Mouse (Mus musculus): ENCODE results near the gene Tsc22d3.

DNA sequence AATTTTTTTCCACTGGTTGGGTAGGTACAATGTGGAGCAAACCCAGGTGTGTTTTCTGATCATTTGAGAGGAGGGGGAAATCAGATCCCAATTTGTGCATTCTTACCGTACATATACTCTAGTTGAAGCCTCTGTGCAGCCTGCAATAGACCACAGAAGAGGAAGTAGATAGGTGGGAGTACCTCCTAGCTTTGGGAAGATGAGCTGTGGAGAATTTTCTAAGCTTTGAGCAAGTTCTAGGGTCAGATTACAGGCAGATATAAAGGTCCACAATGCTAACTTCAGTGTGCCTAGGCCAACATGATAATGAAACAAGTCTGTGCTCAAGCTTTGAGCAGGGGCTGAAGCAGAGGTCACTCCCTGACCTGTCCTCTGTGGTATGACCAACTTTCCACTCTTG, 30.9 kb downstream of the Tsc22d3 start:
- no peak for TF ChIP-seq GABPA (IDR thresholded peaks at IDR 0.05; ENCODE audit: insufficient replicate concordance, low read depth, low read length)
- no peak for TF ChIP-seq RAD21 (IDR thresholded peaks at IDR 0.05; ENCODE audit: low read depth, low read length)
- no peak for TF ChIP-seq CTCF (conservative IDR thresholded peaks at IDR 0.05 in 1 of 2, IDR thresholded peaks at IDR 0.05 in 1 of 2; ENCODE audit: low read depth in 2 of 2, low read length in 2 of 2)
- TF ChIP-seq NELFE (IDR thresholded peaks at IDR 0.05; ENCODE audit: low read depth, low read length), result no peak
- no peak for TF ChIP-seq TBP (conservative IDR thresholded peaks at IDR 0.05; ENCODE audit: low read depth, low read length)
- TF ChIP-seq MAFK (IDR thresholded peaks at IDR 0.05; ENCODE audit: insufficient replicate concordance, low read length), result no peak
- TF ChIP-seq EP300 (IDR thresholded peaks at IDR 0.05; ENCODE audit: low read length), result no peak
- TF ChIP-seq POLR2A (IDR thresholded peaks at IDR 0.05; ENCODE audit: low read depth, low read length), result no peak
- TF ChIP-seq MYC (IDR thresholded peaks at IDR 0.05; ENCODE audit: low read depth, low read length), result no peak
- no peak for TF ChIP-seq SIN3A (IDR thresholded peaks at IDR 0.05; ENCODE audit: low read length)
- no peak for TF ChIP-seq MAX (IDR thresholded peaks at IDR 0.05; ENCODE audit: low read length)
- TF ChIP-seq ZC3H11A (IDR thresholded peaks at IDR 0.05; ENCODE audit: low read depth, low read length), result no peak
- no peak for TF ChIP-seq MEF2A (IDR thresholded peaks at IDR 0.05; ENCODE audit: borderline replicate concordance, low read depth, low read length)
- no peak for TF ChIP-seq HCFC1 (IDR thresholded peaks at IDR 0.05; ENCODE audit: low read depth, low read length)

Measured in CH12.LX (cell line).